Mouse (Mus musculus) gastrocnemius, adult 18-20 months (tissue): ENCODE results near the gene Esp18. TPM values are rescaled to one million over a fixed set of nuclear protein-coding genes. Genes with fewer than 3 reads are reported as not detected.

ENCODE experiments used
- DNase-seq: peaks from one replicate; pipeline ENCODE4 v3.0.0; 2021; ENCODE audit warnings: low spot score
- long read RNA-seq, 2 experiments: library from polyadenylated mRNA; stranded (forward); transcript quantifications; one replicate each; pipeline ENCODE4 v2.0.0; 2021
- microRNA-seq: library from miRNA; unstranded; fragments of <30 nt; microRNA quantifications from one replicate; pipeline ENCODE4 v1.2.0, GENCODE M21; 2021
- total RNA-seq, 2 experiments: library from RNA; stranded (reverse); gene quantifications; 2 replicates each; pipeline ENCODE4 v1.2.3; 2021

Gene Esp18
- total RNA-seq = not detected
- long read RNA-seq, experiment 1 = 0 reads
- long read RNA-seq, experiment 2 = 0 reads

GRCm38 (mm10) chr17:39406059-39406458 is at the start of gene Esp18:
Gene Esp18 (plus strand): TSS chr17:39406359.
- no peak for DNase-seq

- DNase-seq = no peak
These were observed 42.8 kb upstream of the Esp18 start for GRCm38 (mm10) chr17:39363316-39363715.

Small RNA genes lying within 50 kb of the gene (microRNA-seq; reads per million reads assigned to microRNA genes)
- not detected for gene Gm26429

Other genes with a start within 250 kb of the Esp18 start
- not detected for gene Esp16, start 129.8 kb downstream of the Esp18 start, total RNA-seq
- not detected for gene Esp15, start 234.6 kb downstream of the Esp18 start, total RNA-seq